Mouse (Mus musculus) spleen, postnatal 14 days (tissue): ENCODE measurements around the gene Galk1.
A peak's percentile ranks its signal among the peaks of the same experiment; 100 is the strongest.

Experiments used
- DNase-seq, 2 experiments: peaks; one replicate each; pipeline ENCODE4 v3.0.0; 2021 to 2022; ENCODE audit warnings: low spot score in 2 of 2

Galk1 gene

GRCm38 (mm10) chr11:116011529-116012261 lies 824 bp downstream of the Galk1 start:
- no peak for DNase-seq

GRCm38 (mm10) chr11:116010948-116011347 lies 1.6 kb downstream of the Galk1 start:
- DNase-seq = no peak

- DNase-seq = no peak
These were observed 2.4 kb downstream of the Galk1 start for GRCm38 (mm10) chr11:116010146-116010545.

GRCm38 (mm10) chr11:116009661-116010060 lies 2.9 kb downstream of the Galk1 start:
- DNase-seq = no peak

- DNase-seq = no peak
These were observed 3.6 kb downstream of the Galk1 start for GRCm38 (mm10) chr11:116008832-116009375.

GRCm38 (mm10) chr11:116008411-116008810 lies 4.1 kb downstream of the Galk1 start:
- no peak for DNase-seq

GRCm38 (mm10) chr11:116007095-116007850 lies 5.2 kb downstream of the Galk1 start:
- no peak for DNase-seq

GRCm38 (mm10) chr11:116005701-116006419 lies 6.7 kb downstream of the Galk1 start:
- no peak for DNase-seq

- DNase-seq = peak; percentile 38 to 64
These were observed 7.4 kb downstream of the Galk1 start for GRCm38 (mm10) chr11:116004840-116005700.

GRCm38 (mm10) chr11:116004186-116004823 lies 8.2 kb downstream of the Galk1 start:
- no peak for DNase-seq

- DNase-seq = no peak
These were observed 9.6 kb downstream of the Galk1 start for GRCm38 (mm10) chr11:116002894-116003293.

- DNase-seq = no peak
These were observed 10.8 kb downstream of the Galk1 start for GRCm38 (mm10) chr11:116001725-116002124.

GRCm38 (mm10) chr11:116000607-116001006 lies 11.9 kb downstream of the Galk1 start:
- no peak for DNase-seq

GRCm38 (mm10) chr11:115999538-116000143 lies 12.9 kb downstream of the Galk1 start:
- peak; percentile 54 to 72 for DNase-seq

GRCm38 (mm10) chr11:115999027-115999426 lies 13.5 kb downstream of the Galk1 start:
- no peak for DNase-seq

- DNase-seq = no peak
These were observed 14.9 kb downstream of the Galk1 start for GRCm38 (mm10) chr11:115997662-115998061.

- no peak for DNase-seq
These were observed 15.5 kb downstream of the Galk1 start for GRCm38 (mm10) chr11:115997047-115997446.

- no peak for DNase-seq
These were observed 17.3 kb downstream of the Galk1 start for GRCm38 (mm10) chr11:115995256-115995655.

GRCm38 (mm10) chr11:115992098-115992497 lies 20.4 kb downstream of the Galk1 start:
- no peak for DNase-seq

GRCm38 (mm10) chr11:115989686-115990085 lies 22.8 kb downstream of the Galk1 start:
- no peak for DNase-seq
